In the genomic region with DNA sequence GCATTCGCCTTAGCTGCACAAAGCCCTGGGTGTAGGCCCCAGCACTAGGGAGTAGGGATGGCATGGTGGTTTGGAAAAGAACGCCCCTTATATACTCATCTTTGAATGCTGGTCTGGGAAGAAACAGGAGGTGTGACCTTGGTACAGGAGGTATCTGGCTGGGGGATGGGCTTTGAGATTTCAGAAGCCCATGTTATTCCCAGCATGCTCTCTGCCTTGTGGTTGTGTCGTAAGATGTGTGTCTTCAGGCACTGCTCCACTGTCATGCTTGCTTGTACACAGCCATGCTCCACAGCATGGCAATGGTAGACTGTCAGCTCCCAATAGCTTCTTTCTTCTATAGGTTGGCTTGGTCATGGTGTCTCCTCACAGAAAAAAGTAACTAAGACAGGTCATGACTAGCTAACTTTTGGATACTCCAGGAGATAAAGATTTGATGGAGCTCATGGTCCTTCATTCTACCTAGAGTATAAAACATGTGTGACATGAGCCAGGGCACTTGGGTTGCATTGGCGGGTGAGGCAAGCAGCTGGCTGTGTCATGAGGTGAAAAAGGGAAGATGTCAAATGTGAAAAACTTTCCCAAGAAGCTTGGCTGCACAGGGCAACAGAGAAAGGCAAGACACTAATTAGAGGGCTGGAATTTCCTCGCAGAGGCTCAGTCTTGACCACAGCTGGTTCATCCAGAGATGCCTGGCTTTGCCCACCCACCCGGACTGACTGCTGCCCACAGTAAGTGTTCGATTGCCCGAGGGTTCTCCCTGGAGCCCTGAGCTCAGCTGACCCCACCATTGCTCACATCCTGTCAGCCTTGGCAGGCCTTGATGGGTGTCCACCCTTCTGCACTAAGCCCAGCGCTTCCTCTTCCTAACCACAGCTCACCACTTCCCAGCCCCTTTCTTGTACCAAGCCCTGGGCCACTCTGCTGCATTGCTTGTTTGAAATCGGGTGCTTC, we compare ENCODE assay signal across 14 mouse cellular contexts. TPM values are rescaled to one million over a fixed set of nuclear protein-coding genes. Genes with fewer than 3 reads are reported as not detected.
DNase-seq lines count a peak whose midpoint lies in the region; ATAC-seq lines count a peak whose summit lies in the region.
"Had no signal": no experiment of that assay in that cellular context is flagged by ENCODE, and none has a peak within 500 bp of the region (broad histone marks: within the 10 kb centered on the region; RNA-seq: fewer than 3 reads in every experiment).

No protein-coding gene starts in this region.

- ATAC-seq in heart, embryonic 12.5 days (ENCODE audit: insufficient number of reproducible peaks, low FRiP score), result no peak
- ATAC-seq in common myeloid progenitor, adult 5-6 weeks (replicated peaks; ENCODE audit: low read depth, poor library complexity, severe bottlenecking), result peak; percentile 84
- no peak for ATAC-seq in hindbrain, embryonic 16.5 days
- no peak for ATAC-seq in frontal cortex, adult (ENCODE audit: low TSS enrichment)

- H3K36me3 ChIP-seq in heart, embryonic 12.5 days, result no peaks in the 10 kb centered on the region
- no peaks in the 10 kb centered on the region for H3K36me3 ChIP-seq in hindbrain, embryonic 16.5 days (ENCODE audit: control insufficient read depth, insufficient read depth, low read length)
- H3K36me3 ChIP-seq: embryonic facial prominence, embryonic 12.5 days; liver, embryonic 13.5 days had no signal

- DNase-seq in heart, adult 18-20 months, result peak; percentile 62 to 80
- DNase-seq in 3T3-L1 (ENCODE audit: low read depth, low spot score), result peak; percentile 81
- DNase-seq in lung, postnatal 25 days (ENCODE audit: low spot score), result peak; percentile 61
- no peak for DNase-seq in urinary bladder, postnatal 14 days (ENCODE audit: low spot score)
- DNase-seq: cerebellum, adult 11-12 months; kidney, adult 18-20 months; liver, embryonic 13.5 days; right cerebral cortex, adult 18-20 months had no signal

- H3K4me3 ChIP-seq in heart, embryonic 12.5 days, result no peak overlapping the region
- H3K4me3 ChIP-seq in hindbrain, embryonic 16.5 days (ENCODE audit: low read length), result no peak overlapping the region
- H3K4me3 ChIP-seq: embryonic facial prominence, embryonic 12.5 days; liver, embryonic 13.5 days had no signal

- H3K9me3 ChIP-seq in heart, embryonic 12.5 days (replicated peaks), result peaks cover 7% of the 10 kb centered on the region
- H3K9me3 ChIP-seq in hindbrain, embryonic 16.5 days (ENCODE audit: control insufficient read depth, low read length), result no peaks in the 10 kb centered on the region
- H3K9me3 ChIP-seq: liver, embryonic 13.5 days had no signal

- no peak overlapping the region for H3K9ac ChIP-seq in heart, embryonic 12.5 days
- H3K9ac ChIP-seq in hindbrain, embryonic 16.5 days (ENCODE audit: low read depth, low read length), result no peak overlapping the region
- H3K9ac ChIP-seq: embryonic facial prominence, embryonic 12.5 days; liver, embryonic 13.5 days had no signal

- no peak overlapping the region for H3K27ac ChIP-seq in heart, embryonic 12.5 days (ENCODE audit: poor library complexity, severe bottlenecking)
- H3K27ac ChIP-seq in hindbrain, embryonic 16.5 days (ENCODE audit: low read depth, low read length), result no peak overlapping the region
- H3K27ac ChIP-seq: embryonic facial prominence, embryonic 12.5 days; liver, embryonic 13.5 days had no signal

- H3K4me1 ChIP-seq in heart, embryonic 12.5 days (replicated peaks), result 0 out of 2 replicates have a peak, but pooled peaks cover under 1% of the 10 kb centered on the region
- H3K4me1 ChIP-seq in hindbrain, embryonic 16.5 days (ENCODE audit: control insufficient read depth, insufficient read depth, low read depth, low read length), result no peaks in the 10 kb centered on the region
- H3K4me1 ChIP-seq: embryonic facial prominence, embryonic 12.5 days had no signal

- no peaks in the 10 kb centered on the region for H3K27me3 ChIP-seq in heart, embryonic 12.5 days (replicated peaks)
- no peaks in the 10 kb centered on the region for H3K27me3 ChIP-seq in hindbrain, embryonic 16.5 days (replicated peaks; ENCODE audit: control insufficient read depth, insufficient read depth, low read length)
- H3K27me3 ChIP-seq: CH12.LX; embryonic facial prominence, embryonic 12.5 days; liver, embryonic 13.5 days had no signal

- no peak overlapping the region for H3K4me2 ChIP-seq in heart, embryonic 12.5 days
- no peak overlapping the region for H3K4me2 ChIP-seq in hindbrain, embryonic 16.5 days (ENCODE audit: low read length)
- H3K4me2 ChIP-seq: embryonic facial prominence, embryonic 12.5 days; liver, embryonic 13.5 days had no signal

- 72% methylated on average over 10 of the region's 10 CpGs for WGBS in heart, embryonic 12.5 days
- WGBS in hindbrain, embryonic 16.5 days, result 85% methylated on average over 10 of the region's 10 CpGs

RNA-seq across cellular contexts. Expression of a gene that starts 10.6 kb away (rescaled TPM):
- total RNA-seq in heart, adult 18-20 months (2021), result 10 to 100 TPM; 65.2 to 69.7 TPM
- polyA plus RNA-seq in heart, embryonic 12.5 days (2016; fragmentation: Nextera tagmentation; extraction: Ambion mirVana), result 43.3 and 46.1 TPM in 2 replicates
- 0.97 and 3.2 TPM in 2 replicates for total RNA-seq in common myeloid progenitor, adult 5-6 weeks (2017)
- polyA plus RNA-seq in hindbrain, embryonic 16.5 days (2015; fragmentation: Nextera tagmentation; extraction: Ambion mirVana), result 109 and 125 TPM in 2 replicates

RNA-seq across cellular contexts. Expression of a gene that starts 11.2 kb away (rescaled TPM):
- 10 to 100 TPM; 45.2 to 45.7 TPM for total RNA-seq in heart, adult 18-20 months (2021)
- 27.8 and 28.2 TPM in 2 replicates for polyA plus RNA-seq in heart, embryonic 12.5 days (2016; fragmentation: Nextera tagmentation; extraction: Ambion mirVana)
- total RNA-seq in common myeloid progenitor, adult 5-6 weeks (2017), result 33.1 and 48.3 TPM in 2 replicates
- polyA plus RNA-seq in hindbrain, embryonic 16.5 days (2015; fragmentation: Nextera tagmentation; extraction: Ambion mirVana), result 6.0 and 8.0 TPM in 2 replicates

RNA-seq across cellular contexts. Expression of a gene that starts 35.2 kb away (rescaled TPM):
- total RNA-seq in heart, adult 18-20 months (2021), result 1 to 10 TPM; 3.6 to 3.8 TPM
- 8.9 and 9.2 TPM in 2 replicates for polyA plus RNA-seq in heart, embryonic 12.5 days (2016; fragmentation: Nextera tagmentation; extraction: Ambion mirVana)
- total RNA-seq in common myeloid progenitor, adult 5-6 weeks (2017), result 20.8 and 22.6 TPM in 2 replicates
- 2.9 and 3.9 TPM in 2 replicates for polyA plus RNA-seq in hindbrain, embryonic 16.5 days (2015; fragmentation: Nextera tagmentation; extraction: Ambion mirVana)

RNA-seq across cellular contexts. Expression of a gene that starts 36.8 kb away (rescaled TPM):
- 1 to 10 TPM; 4.8 to 5.3 TPM for total RNA-seq in heart, adult 18-20 months (2021)
- polyA plus RNA-seq in heart, embryonic 12.5 days (2016; fragmentation: Nextera tagmentation; extraction: Ambion mirVana), result 13.4 and 13.7 TPM in 2 replicates
- total RNA-seq in common myeloid progenitor, adult 5-6 weeks (2017), result 5.7 and 6.8 TPM in 2 replicates
- 2.2 and 3.2 TPM in 2 replicates for polyA plus RNA-seq in hindbrain, embryonic 16.5 days (2015; fragmentation: Nextera tagmentation; extraction: Ambion mirVana)

Comparison
In these comparisons a context has a peak if more than half of its experiments do, and no peak if none do; other contexts are left out.
1. RNA of a gene that starts 10.6 kb away (total RNA-seq): 65.2 to 69.7 TPM in heart, adult 18-20 months; 0.97 to 3.2 TPM in common myeloid progenitor, adult 5-6 weeks; every median in the first group is over 10 times any median in the second.